Mouse (Mus musculus) stomach, embryonic 15.5 days (tissue): ENCODE measurements around the gene Hdac4. TPM values are rescaled to one million over a fixed set of nuclear protein-coding genes. Genes with fewer than 3 reads are reported as not detected.
A peak's percentile ranks its signal among the peaks of the same experiment; 100 is the strongest.

ENCODE experiments used
- ATAC-seq: fragments of 200-750 bp; cut with Nextera tagmentation; 2 replicates; pipeline ENCODE4 v1.8.0; 2017; ENCODE audit warnings: low read depth, moderate number of reproducible peaks, moderate TSS enrichment; ENCODE audit not compliant: insufficient read depth, low FRiP score
- H3K27ac ChIP-seq: fragments of 300-500 bp; sonication (generic); 2 replicates; pipeline ENCODE4 v1.5.1; 2015; ENCODE audit warnings: mild to moderate bottlenecking, inconsistent platforms
- H3K27me3 ChIP-seq: fragments of 300-500 bp; sonication (generic); replicated peaks from 2 replicates; pipeline ENCODE4 v1.6.1; 2015; ENCODE audit warnings: inconsistent platforms
- H3K36me3 ChIP-seq: fragments of 300-500 bp; sonication (generic); 2 replicates; pipeline ENCODE4 v1.6.1; 2015; ENCODE audit warnings: inconsistent platforms
- H3K4me1 ChIP-seq: fragments of 300-500 bp; sonication (generic); 2 replicates; pipeline ENCODE4 v1.6.1; 2015; ENCODE audit warnings: inconsistent platforms
- H3K4me2 ChIP-seq: fragments of 300-500 bp; sonication (generic); 2 replicates; pipeline ENCODE4 v1.6.1; 2015; ENCODE audit warnings: mild to moderate bottlenecking, inconsistent platforms
- H3K4me3 ChIP-seq: fragments of 300-500 bp; sonication (generic); replicated peaks from 2 replicates; pipeline ENCODE4 v1.5.1; 2015; ENCODE audit warnings: inconsistent platforms
- H3K9ac ChIP-seq: fragments of 300-500 bp; sonication (generic); 2 replicates; pipeline ENCODE4 v1.6.1; 2015; ENCODE audit warnings: inconsistent platforms
- H3K9me3 ChIP-seq: fragments of 300-500 bp; sonication (generic); 2 replicates; pipeline ENCODE4 v1.6.1; 2016; ENCODE audit warnings: inconsistent platforms
- WGBS: fragments of 180-500 bp; shearing (Covaris S2); methylation state at CpG from one replicate; pipeline ENCODE4 v1.1.7; 2015; 5-methylcytosine and 5-hydroxymethylcytosine counted together
- polyA plus RNA-seq: library from polyadenylated mRNA; unstranded; fragments of >200 nt; fragmentation: Nextera tagmentation; extraction: Ambion mirVana; gene quantifications from 2 replicates; pipeline ENCODE4 v1.2.1, GENCODE M21; 2015

Gene Hdac4
- polyA plus RNA-seq, 1 experiment from 2014 or later: 18.2 TPM

GRCm38 (mm10) chr1:92051489-92052062, 143.9 kb downstream of the Hdac4 start:
- H3K4me3 ChIP-seq: no peak overlapping the region
- H3K9ac ChIP-seq: no peak overlapping the region
- H3K27me3 ChIP-seq: no peaks in the 10 kb centered on the region
- H3K27ac ChIP-seq: no peak overlapping the region
- no peak overlapping the region for H3K4me2 ChIP-seq
- peaks cover 13% of the 10 kb centered on the region; the same call in 1 of the 2 replicates for H3K4me1 ChIP-seq
- ATAC-seq: no peak
- H3K9me3 ChIP-seq: no peaks in the 10 kb centered on the region
- no peaks in the 10 kb centered on the region for H3K36me3 ChIP-seq
- 72% methylated on average over 4 of the region's 4 CpGs for WGBS

- Histone ChIP-seq H3K36me3 (no peaks in the 10 kb centered on the region), H3K27ac (no peak overlapping the region), H3K4me1 (peaks cover 13% of the 10 kb centered on the region; the same call in 1 of the 2 replicates), H3K9ac (no peak overlapping the region), H3K9me3 (no peaks in the 10 kb centered on the region), H3K4me2 (no peak overlapping the region), H3K27me3 (no peaks in the 10 kb centered on the region), H3K4me3 (no peak overlapping the region)
- no peak for ATAC-seq
Observed at GRCm38 (mm10) chr1:92050992-92051391, 144.5 kb downstream of the Hdac4 start.

- Histone ChIP-seq H3K4me2 (no peak overlapping the region), H3K4me3 (no peak overlapping the region), H3K9ac (no peak overlapping the region), H3K36me3 (no peaks in the 10 kb centered on the region), H3K9me3 (no peaks in the 10 kb centered on the region), H3K27me3 (no peaks in the 10 kb centered on the region), H3K27ac (no peak overlapping the region), H3K4me1 (peaks cover 13% of the 10 kb centered on the region; the same call in 1 of the 2 replicates)
- no peak for ATAC-seq
- WGBS: 42% methylated on average over 3 of the region's 3 CpGs
Observed at GRCm38 (mm10) chr1:92050566-92050965, 144.9 kb downstream of the Hdac4 start.

GRCm38 (mm10) chr1:92048415-92049354, 146.8 kb downstream of the Hdac4 start:
- WGBS: 78% methylated on average over 4 of the region's 4 CpGs
- ATAC-seq: peak; percentile 41; the same call in 1 of the 2 replicates

GRCm38 (mm10) chr1:92045671-92046070, 149.8 kb downstream of the Hdac4 start:
- no peaks in the 10 kb centered on the region for H3K36me3 ChIP-seq
- no peak for ATAC-seq
- H3K4me1 ChIP-seq: peaks cover 6% of the 10 kb centered on the region; the same call in 1 of the 2 replicates
- no peak overlapping the region for H3K9ac ChIP-seq
- H3K27me3 ChIP-seq: no peaks in the 10 kb centered on the region
- H3K4me2 ChIP-seq: no peak overlapping the region
- H3K9me3 ChIP-seq: no peaks in the 10 kb centered on the region
- H3K4me3 ChIP-seq: no peak overlapping the region
- H3K27ac ChIP-seq: no peak overlapping the region
- 69% methylated on average over 1 of the region's 1 CpGs for WGBS

More at GRCm38 (mm10) chr1:92048415-92049354, 146.8 kb downstream of the Hdac4 start:
- Histone ChIP-seq H3K27ac (no peak overlapping the region), H3K4me2 (no peak overlapping the region), H3K27me3 (no peaks in the 10 kb centered on the region), H3K9ac (no peak overlapping the region), H3K4me3 (no peak overlapping the region), H3K9me3 (no peaks in the 10 kb centered on the region), H3K36me3 (no peaks in the 10 kb centered on the region), H3K4me1 (peaks cover 13% of the 10 kb centered on the region; the same call in 1 of the 2 replicates)

GRCm38 (mm10) chr1:92044868-92045267, 150.6 kb downstream of the Hdac4 start:
- no peak overlapping the region for H3K9ac ChIP-seq
- H3K4me2 ChIP-seq: no peak overlapping the region
- 79% methylated on average over 3 of the region's 3 CpGs for WGBS
- H3K36me3 ChIP-seq: no peaks in the 10 kb centered on the region
- no peaks in the 10 kb centered on the region for H3K27me3 ChIP-seq
- H3K9me3 ChIP-seq: no peaks in the 10 kb centered on the region
- no peak overlapping the region for H3K4me3 ChIP-seq
- ATAC-seq: no peak
- peaks cover 3% of the 10 kb centered on the region; the same call in 1 of the 2 replicates for H3K4me1 ChIP-seq
- no peak overlapping the region for H3K27ac ChIP-seq

- H3K4me2 ChIP-seq: no peak overlapping the region
- peaks cover 3% of the 10 kb centered on the region; the same call in 1 of the 2 replicates for H3K4me1 ChIP-seq
- H3K27me3 ChIP-seq: no peaks in the 10 kb centered on the region
- no peak overlapping the region for H3K27ac ChIP-seq
- H3K9ac ChIP-seq: no peak overlapping the region
- ATAC-seq: no peak
- no peak overlapping the region for H3K4me3 ChIP-seq
- H3K9me3 ChIP-seq: no peaks in the 10 kb centered on the region
- no peaks in the 10 kb centered on the region for H3K36me3 ChIP-seq
Observed at GRCm38 (mm10) chr1:92043989-92044388, 151.5 kb downstream of the Hdac4 start.

- Histone ChIP-seq H3K27ac (no peak overlapping the region), H3K4me2 (no peak overlapping the region), H3K27me3 (no peaks in the 10 kb centered on the region), H3K9ac (no peak overlapping the region), H3K4me1 (peaks cover 3% of the 10 kb centered on the region; the same call in 1 of the 2 replicates), H3K4me3 (no peak overlapping the region), H3K9me3 (no peaks in the 10 kb centered on the region), H3K36me3 (no peaks in the 10 kb centered on the region)
- ATAC-seq: no peak
- 11% methylated on average over 3 of the region's 3 CpGs for WGBS
Observed at GRCm38 (mm10) chr1:92042126-92042525, 153.4 kb downstream of the Hdac4 start.

- Histone ChIP-seq H3K36me3 (no peaks in the 10 kb centered on the region), H3K9me3 (no peaks in the 10 kb centered on the region), H3K4me2 (no peak overlapping the region), H3K27ac (no peak overlapping the region), H3K9ac (no peak overlapping the region), H3K4me3 (no peak overlapping the region), H3K4me1 (peaks cover 3% of the 10 kb centered on the region; the same call in 1 of the 2 replicates), H3K27me3 (no peaks in the 10 kb centered on the region)
- 66% methylated on average over 3 of the region's 3 CpGs for WGBS
- ATAC-seq: no peak
Observed at GRCm38 (mm10) chr1:92041290-92041689, 154.2 kb downstream of the Hdac4 start.

GRCm38 (mm10) chr1:92038714-92039113, 156.8 kb downstream of the Hdac4 start:
- no peak overlapping the region for H3K9ac ChIP-seq
- no peak overlapping the region for H3K4me3 ChIP-seq
- H3K27me3 ChIP-seq: no peaks in the 10 kb centered on the region
- H3K36me3 ChIP-seq: no peaks in the 10 kb centered on the region
- H3K4me2 ChIP-seq: no peak overlapping the region
- 31% methylated on average over 1 of the region's 1 CpGs for WGBS
- no peak overlapping the region for H3K27ac ChIP-seq
- H3K4me1 ChIP-seq: peaks cover 3% of the 10 kb centered on the region; the same call in 1 of the 2 replicates
- H3K9me3 ChIP-seq: no peaks in the 10 kb centered on the region
- no peak for ATAC-seq

- H3K4me2 ChIP-seq: no peak overlapping the region
- no peaks in the 10 kb centered on the region for H3K36me3 ChIP-seq
- no peak for ATAC-seq
- no peak overlapping the region for H3K9ac ChIP-seq
- no peak overlapping the region for H3K27ac ChIP-seq
- no peaks in the 10 kb centered on the region for H3K9me3 ChIP-seq
- no peaks in the 10 kb centered on the region for H3K4me1 ChIP-seq
- no peak overlapping the region for H3K4me3 ChIP-seq
- no peaks in the 10 kb centered on the region for H3K27me3 ChIP-seq
- 85% methylated on average over 7 of the region's 7 CpGs for WGBS
Observed at GRCm38 (mm10) chr1:92037039-92037438, 158.5 kb downstream of the Hdac4 start.

GRCm38 (mm10) chr1:92035770-92036169, 159.7 kb downstream of the Hdac4 start:
- H3K4me3 ChIP-seq: no peak overlapping the region
- no peaks in the 10 kb centered on the region for H3K36me3 ChIP-seq
- H3K27me3 ChIP-seq: no peaks in the 10 kb centered on the region
- no peaks in the 10 kb centered on the region for H3K9me3 ChIP-seq
- H3K9ac ChIP-seq: no peak overlapping the region
- H3K4me2 ChIP-seq: no peak overlapping the region
- H3K4me1 ChIP-seq: no peaks in the 10 kb centered on the region
- ATAC-seq: no peak
- H3K27ac ChIP-seq: no peak overlapping the region
- 53% methylated on average over 6 of the region's 6 CpGs for WGBS
